Mouse (Mus musculus) small intestine, adult 2 months (tissue): Measurements from ENCODE around the gene Ormdl2.

Experiments used
- CTCF ChIP-seq: fragments of 200-500 bp; IDR thresholded peaks from 2 replicates; pipeline ENCODE4 v1.5.1; 2012; ENCODE audit warnings: low read depth, mild to moderate bottlenecking, control low read depth, inconsistent platforms, low read length, moderate library complexity, mixed read lengths; ENCODE audit not compliant: insufficient replicate concordance, insufficient read length; ENCODE audit errors: extremely low read depth
- POLR2A ChIP-seq: fragments of 200-500 bp; IDR thresholded peaks from 2 replicates; pipeline ENCODE4 v1.6.1; 2012; ENCODE audit warnings: low read depth, mild to moderate bottlenecking, control low read depth, inconsistent platforms, low read length, moderate library complexity

DNA sequence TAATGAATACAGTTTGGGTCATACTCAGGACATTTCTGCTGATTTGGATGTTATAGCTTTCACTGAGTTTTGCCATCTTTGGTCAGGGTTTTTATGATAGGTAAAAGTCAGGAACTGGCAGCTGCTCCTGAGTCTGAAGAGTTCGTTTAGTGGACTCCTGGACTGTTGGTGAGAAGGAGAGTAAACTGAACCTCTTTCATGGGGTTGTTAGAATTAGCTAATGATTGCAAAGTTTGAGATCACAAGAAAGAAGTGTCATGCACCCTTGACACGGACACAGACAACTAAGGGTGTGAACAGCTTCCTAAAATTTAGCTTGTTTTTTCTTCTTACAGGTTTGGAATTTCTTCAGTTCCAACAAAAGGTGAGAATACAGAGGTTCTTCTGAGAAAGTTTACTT lies 27.0 kb upstream of the Ormdl2 start:
- no peak for TF ChIP-seq CTCF
- no peak for TF ChIP-seq POLR2A
